Mouse (Mus musculus) heart, embryonic 12.5 days (tissue): ENCODE measurements at regions not wholly inside any gene's neighbourhood (a gene's known extent, or its start where the extent isn't known, plus 50 kb on each side); places are given as distances from the start of the nearest gene placed in this dataset.
A peak's percentile ranks its signal among the peaks of the same experiment; 100 is the strongest.

ENCODE experiments used
- ATAC-seq: fragments of 200-750 bp; cut with Nextera tagmentation; 2 replicates; pipeline ENCODE4 v1.8.0; 2017; ENCODE audit warnings: moderate TSS enrichment, moderate library complexity; ENCODE audit not compliant: insufficient number of reproducible peaks, low FRiP score
- H3K27ac ChIP-seq: fragments of 300-500 bp; sonication (generic); 2 replicates; pipeline ENCODE4 v1.5.1; 2016; ENCODE audit warnings: mild to moderate bottlenecking, moderate library complexity; ENCODE audit not compliant: poor library complexity, severe bottlenecking
- H3K27me3 ChIP-seq: fragments of 300-500 bp; sonication (generic); replicated peaks from 2 replicates; pipeline ENCODE4 v1.6.1; 2016; ENCODE audit warnings: mild to moderate bottlenecking, moderate library complexity
- H3K36me3 ChIP-seq: fragments of 300-500 bp; sonication (generic); 2 replicates; pipeline ENCODE4 v1.6.1; 2016; ENCODE audit warnings: mild to moderate bottlenecking, moderate library complexity
- H3K4me1 ChIP-seq: fragments of 300-500 bp; sonication (generic); replicated peaks from 2 replicates; pipeline ENCODE4 v1.6.1; 2016; ENCODE audit warnings: mild to moderate bottlenecking
- H3K4me2 ChIP-seq: fragments of 300-500 bp; sonication (generic); 2 replicates; pipeline ENCODE4 v1.6.1; 2016; ENCODE audit warnings: mild to moderate bottlenecking, moderate library complexity
- H3K4me3 ChIP-seq: fragments of 300-500 bp; sonication (generic); 2 replicates; pipeline ENCODE4 v1.5.1; 2016; ENCODE audit warnings: mild to moderate bottlenecking
- H3K9ac ChIP-seq: fragments of 300-500 bp; sonication (generic); 2 replicates; pipeline ENCODE4 v1.6.1; 2016; ENCODE audit warnings: mild to moderate bottlenecking, moderate library complexity
- H3K9me3 ChIP-seq: fragments of 300-500 bp; sonication (generic); replicated peaks from 2 replicates; pipeline ENCODE4 v1.6.1; 2016; ENCODE audit warnings: mild to moderate bottlenecking, moderate library complexity
- WGBS: fragments of 180-500 bp; shearing (Covaris S2); methylation state at CpG from one replicate; pipeline ENCODE4 v1.1.7; 2016; 5-methylcytosine and 5-hydroxymethylcytosine counted together

DNA sequence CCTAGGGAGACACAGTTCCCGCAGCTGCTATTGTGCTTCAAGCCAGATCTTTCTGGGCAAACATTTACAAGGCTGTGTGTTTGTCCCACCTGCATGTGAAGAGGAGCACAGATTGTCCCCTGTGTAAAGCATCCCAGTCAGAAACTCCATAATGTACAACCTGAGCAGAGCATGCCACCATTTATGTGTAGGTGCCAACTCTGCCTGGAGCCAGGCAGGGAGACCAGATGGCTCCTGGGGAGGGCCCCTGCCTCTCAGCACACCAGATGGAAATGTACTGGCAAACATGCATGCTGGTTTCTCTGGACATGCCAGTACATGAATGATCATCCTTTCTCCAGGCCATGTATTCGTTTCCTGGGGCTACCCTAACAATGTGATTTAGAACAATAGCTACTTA, 98.6 kb upstream of the Foxp3 start:
- no peak overlapping the region for H3K4me3 ChIP-seq
- H3K27ac ChIP-seq = no peak overlapping the region
- H3K36me3 ChIP-seq = no peaks in the 10 kb centered on the region
- no peak overlapping the region for H3K9ac ChIP-seq
- no peaks in the 10 kb centered on the region for H3K27me3 ChIP-seq
- no peak overlapping the region for H3K4me2 ChIP-seq
- no peak for ATAC-seq
- no peaks in the 10 kb centered on the region for H3K4me1 ChIP-seq
- H3K9me3 ChIP-seq = no peaks in the 10 kb centered on the region
- whole genome bisulfite sequencing = 65% methylated on average over 2 of the region's 2 CpGs

DNA sequence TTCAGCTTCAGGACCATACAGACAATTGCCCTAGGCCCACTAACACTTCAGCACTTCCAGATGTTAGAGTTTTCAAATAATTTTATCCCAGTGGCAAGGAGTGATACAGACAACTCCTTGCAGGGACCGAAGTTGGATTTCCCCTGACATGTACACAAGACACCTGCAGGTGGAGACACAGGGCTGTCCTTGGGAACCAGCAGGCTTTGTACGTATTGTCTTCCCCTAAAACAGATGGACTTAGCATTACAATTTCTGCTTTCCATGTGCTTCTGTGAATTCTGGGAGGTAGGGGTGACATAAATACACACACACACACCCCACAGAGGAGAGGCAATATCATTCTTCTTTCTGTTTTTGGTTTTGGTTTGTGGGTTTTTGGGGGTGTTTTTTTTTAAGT, 98.2 kb upstream of the Usp27x start:
- no peak overlapping the region for H3K4me2 ChIP-seq
- 28% methylated on average over 2 of the region's 2 CpGs for WGBS
- H3K36me3 ChIP-seq = no peaks in the 10 kb centered on the region
- H3K4me3 ChIP-seq = no peak overlapping the region
- H3K9me3 ChIP-seq = no peaks in the 10 kb centered on the region
- H3K27ac ChIP-seq = no peak overlapping the region
- no peaks in the 10 kb centered on the region for H3K4me1 ChIP-seq
- no peak overlapping the region for H3K9ac ChIP-seq
- H3K27me3 ChIP-seq = no peaks in the 10 kb centered on the region
- ATAC-seq = no peak

DNA sequence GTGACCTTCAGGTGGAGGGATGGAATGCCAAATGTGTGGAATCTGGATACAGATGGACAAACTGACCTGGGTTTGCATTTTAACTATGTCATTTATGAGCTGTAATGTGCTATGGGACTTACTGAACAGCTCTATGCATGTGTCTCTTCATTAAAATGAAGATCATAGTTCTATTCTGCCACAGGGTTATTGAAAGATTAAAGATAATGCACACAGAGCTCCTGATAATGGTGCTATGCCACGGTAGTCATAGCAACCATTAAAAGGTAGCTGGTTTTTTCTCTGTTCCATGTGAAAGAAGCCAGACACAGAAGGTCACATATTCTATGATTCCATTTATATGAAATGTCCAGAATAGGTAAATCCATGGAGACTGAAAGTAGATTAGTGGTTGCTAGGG, 94.2 kb upstream of the Usp27x start:
- H3K4me3 ChIP-seq = no peak overlapping the region
- H3K27ac ChIP-seq = no peak overlapping the region
- H3K27me3 ChIP-seq = no peaks in the 10 kb centered on the region
- 58% methylated on average over 1 of the region's 1 CpGs for WGBS
- no peak for ATAC-seq
- H3K9ac ChIP-seq = no peak overlapping the region
- no peaks in the 10 kb centered on the region for H3K4me1 ChIP-seq
- H3K36me3 ChIP-seq = no peaks in the 10 kb centered on the region
- no peak overlapping the region for H3K4me2 ChIP-seq
- H3K9me3 ChIP-seq = no peaks in the 10 kb centered on the region

DNA sequence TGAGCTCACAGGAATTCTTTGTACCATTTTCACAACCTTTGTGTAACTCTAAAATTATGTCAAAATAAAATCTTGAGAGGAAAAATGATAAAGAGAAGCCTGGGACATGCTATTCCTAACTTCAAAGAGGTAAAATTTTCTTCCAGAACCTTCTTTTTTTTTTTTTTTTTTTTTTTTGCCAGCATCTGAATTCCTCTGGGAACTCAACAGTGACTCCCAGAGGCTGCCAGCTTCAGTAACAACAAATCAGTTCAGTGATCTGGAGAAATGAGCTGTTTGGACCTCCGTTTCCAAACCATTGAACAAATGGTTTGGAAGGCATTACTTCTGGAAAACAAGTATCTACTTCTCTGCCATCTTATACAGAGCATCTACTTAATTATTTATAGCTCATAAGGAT, 92.4 kb upstream of the Usp27x start:
- no peak for ATAC-seq

DNA sequence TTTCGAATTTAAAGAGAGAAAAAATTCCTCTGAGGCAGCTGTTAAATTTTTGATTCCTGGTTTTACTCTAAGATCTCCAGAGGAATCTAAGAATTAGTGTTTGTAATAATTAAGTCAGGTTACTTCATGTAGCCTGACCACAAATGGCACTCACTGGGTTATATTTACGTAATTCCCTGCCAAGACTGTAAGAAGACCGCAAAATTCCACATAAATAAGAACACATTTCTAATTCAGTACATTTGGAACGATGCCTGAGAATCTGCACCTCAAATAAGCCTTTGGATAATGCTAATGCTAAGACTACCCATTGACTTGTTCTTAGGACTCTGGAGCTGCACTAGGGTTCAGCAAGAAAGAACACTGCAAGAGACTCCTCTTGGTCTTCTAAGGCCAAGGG, 81.2 kb upstream of the Usp27x start:
- ATAC-seq = no peak
- no peaks in the 10 kb centered on the region for H3K27me3 ChIP-seq
- no peak overlapping the region for H3K9ac ChIP-seq
- no peaks in the 10 kb centered on the region for H3K4me1 ChIP-seq
- 81% methylated on average over 4 of the region's 4 CpGs for WGBS
- no peaks in the 10 kb centered on the region for H3K36me3 ChIP-seq
- H3K4me3 ChIP-seq = no peak overlapping the region
- no peaks in the 10 kb centered on the region for H3K9me3 ChIP-seq
- no peak overlapping the region for H3K4me2 ChIP-seq
- H3K27ac ChIP-seq = no peak overlapping the region

More for the DNA sequence above, 92.4 kb upstream of the Usp27x start:
- H3K36me3 ChIP-seq = no peaks in the 10 kb centered on the region
- WGBS = 50% methylated on average over 1 of the region's 1 CpGs
- no peak overlapping the region for H3K4me3 ChIP-seq
- H3K27me3 ChIP-seq = no peaks in the 10 kb centered on the region
- H3K9me3 ChIP-seq = no peaks in the 10 kb centered on the region
- no peak overlapping the region for H3K27ac ChIP-seq
- H3K4me2 ChIP-seq = no peak overlapping the region
- H3K9ac ChIP-seq = no peak overlapping the region
- H3K4me1 ChIP-seq = no peaks in the 10 kb centered on the region

DNA sequence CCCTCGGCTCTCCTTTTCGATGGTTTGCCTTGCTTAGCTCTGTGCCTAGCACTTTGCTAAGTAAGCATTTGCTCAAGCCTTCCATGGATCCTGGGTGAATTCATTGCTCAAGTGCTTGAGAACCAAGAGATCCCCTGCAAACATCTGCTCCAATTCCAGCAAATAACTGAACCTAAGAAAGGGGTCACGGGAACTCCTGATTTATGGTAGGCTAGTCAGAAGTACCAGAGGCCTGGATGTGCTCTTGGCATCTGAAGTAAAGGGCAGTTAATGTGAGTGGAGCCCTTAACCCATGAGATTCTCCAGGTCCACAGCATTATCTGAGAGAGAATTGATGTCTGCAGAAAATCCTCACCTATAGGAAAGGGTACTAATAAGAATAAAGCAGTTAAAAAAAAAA, 69.4 kb upstream of the Usp27x start:
- Histone ChIP-seq H3K4me2 (no peak overlapping the region), H3K27ac (no peak overlapping the region; the same call in 1 of the 2 replicates), H3K9ac (no peak overlapping the region), H3K9me3 (no peaks in the 10 kb centered on the region), H3K4me1 (peaks cover 6% of the 10 kb centered on the region; the same call in 1 of the 2 replicates), H3K4me3 (no peak overlapping the region), H3K36me3 (no peaks in the 10 kb centered on the region), H3K27me3 (no peaks in the 10 kb centered on the region)
- 63% methylated on average over 3 of the region's 3 CpGs for WGBS
- no peak for ATAC-seq

DNA sequence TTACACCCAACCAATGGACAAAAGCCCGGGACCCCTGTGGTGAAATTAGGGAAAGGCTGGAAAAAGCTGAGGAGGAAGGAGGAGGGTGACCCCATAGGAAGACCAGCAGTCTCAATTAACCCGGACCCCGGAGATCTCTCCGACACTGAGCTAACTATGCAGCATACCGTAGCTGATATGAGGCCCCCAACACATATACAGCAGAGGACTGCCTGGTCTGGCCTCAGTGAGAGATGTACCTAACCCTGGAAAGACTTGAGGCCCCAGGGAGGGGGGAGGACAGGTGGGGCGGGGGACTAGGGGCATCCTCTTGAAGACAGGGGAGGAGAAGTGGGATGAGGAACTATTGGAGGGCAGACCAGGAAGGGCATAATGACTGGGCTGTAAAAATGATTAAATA, 69.0 kb upstream of the Usp27x start:
- H3K4me3 ChIP-seq = no peak overlapping the region
- H3K36me3 ChIP-seq = no peaks in the 10 kb centered on the region
- no peak overlapping the region for H3K9ac ChIP-seq
- no peaks in the 10 kb centered on the region for H3K9me3 ChIP-seq
- H3K4me2 ChIP-seq = peak overlapping the region; percentile 10; the same call in 1 of the 2 replicates
- ATAC-seq = no peak
- peak overlapping the region; percentile 71 for H3K27ac ChIP-seq
- WGBS = 27% methylated on average over 6 of the region's 6 CpGs
- no peaks in the 10 kb centered on the region for H3K27me3 ChIP-seq
- peaks cover 6% of the 10 kb centered on the region; the same call in 1 of the 2 replicates for H3K4me1 ChIP-seq

DNA sequence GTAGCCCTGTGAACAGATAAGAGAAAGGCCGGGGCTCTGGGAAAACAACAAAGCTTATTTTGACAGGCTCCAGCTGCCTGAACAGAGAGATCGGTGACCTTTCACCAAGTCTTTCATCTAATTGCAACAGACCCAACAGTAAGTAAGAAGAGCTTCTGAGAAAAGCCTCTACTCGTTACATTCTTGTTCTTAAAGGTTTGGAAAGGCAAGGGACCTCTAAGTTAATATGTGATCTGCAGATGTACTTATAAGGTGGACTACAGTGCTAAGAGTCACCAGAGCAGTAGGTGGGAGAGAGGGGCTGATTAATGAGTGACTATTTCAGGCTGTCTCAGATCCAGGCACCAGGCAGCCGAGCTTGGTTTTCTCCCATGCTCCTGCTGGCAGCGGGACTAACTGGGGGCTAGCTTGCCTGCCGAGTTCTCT, 68.4 kb upstream of the Usp27x start:
- no peak overlapping the region for H3K4me2 ChIP-seq
- H3K27ac ChIP-seq = peak overlapping the region; percentile 71
- WGBS = 18% methylated on average over 6 of the region's 6 CpGs

DNA sequence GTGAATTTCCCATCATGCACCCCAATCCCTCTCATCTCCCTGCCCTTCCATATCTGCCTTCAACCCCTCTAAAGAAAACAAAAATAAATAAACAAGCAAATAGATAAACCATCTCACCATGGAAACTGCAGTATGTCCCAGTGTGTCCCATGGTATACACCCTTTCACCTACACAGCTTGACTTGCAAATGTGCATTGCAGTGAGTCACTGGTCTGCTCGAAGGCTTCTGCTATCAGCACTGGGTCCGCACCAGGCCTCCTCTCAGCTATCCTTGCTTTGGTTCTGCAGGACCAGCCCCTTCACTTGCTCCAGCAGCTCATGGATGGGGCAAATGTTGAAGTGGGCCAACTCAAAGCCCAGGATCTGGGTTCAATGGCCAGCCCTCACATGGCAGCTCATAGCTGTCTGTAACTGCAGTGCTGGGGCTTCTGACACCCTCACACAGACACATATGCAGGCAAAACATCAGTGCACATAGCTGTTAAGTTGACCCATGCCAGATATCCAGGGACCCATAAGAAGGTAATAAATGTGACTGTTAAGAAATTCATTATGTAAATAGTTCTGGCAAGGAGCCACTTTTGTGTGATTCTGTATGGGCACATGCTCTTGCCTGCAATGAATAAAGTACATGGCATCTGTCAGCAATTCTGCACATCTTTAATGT, 59.9 kb upstream of the Usp27x start:
- H3K27me3 ChIP-seq = no peaks in the 10 kb centered on the region
- no peak overlapping the region for H3K4me2 ChIP-seq
- no peaks in the 10 kb centered on the region for H3K4me1 ChIP-seq
- no peak overlapping the region for H3K27ac ChIP-seq
- H3K36me3 ChIP-seq = no peaks in the 10 kb centered on the region
- no peak overlapping the region for H3K4me3 ChIP-seq
- H3K9me3 ChIP-seq = no peaks in the 10 kb centered on the region
- H3K9ac ChIP-seq = no peak overlapping the region
- 60% methylated on average over 2 of the region's 2 CpGs for WGBS
- no peak for ATAC-seq

More for the DNA sequence above, 68.4 kb upstream of the Usp27x start:
- no peak for ATAC-seq
- H3K9me3 ChIP-seq = no peaks in the 10 kb centered on the region
- no peaks in the 10 kb centered on the region for H3K27me3 ChIP-seq
- no peaks in the 10 kb centered on the region for H3K36me3 ChIP-seq
- H3K4me1 ChIP-seq = peaks cover 6% of the 10 kb centered on the region; the same call in 1 of the 2 replicates
- no peak overlapping the region for H3K9ac ChIP-seq
- H3K4me3 ChIP-seq = no peak overlapping the region

DNA sequence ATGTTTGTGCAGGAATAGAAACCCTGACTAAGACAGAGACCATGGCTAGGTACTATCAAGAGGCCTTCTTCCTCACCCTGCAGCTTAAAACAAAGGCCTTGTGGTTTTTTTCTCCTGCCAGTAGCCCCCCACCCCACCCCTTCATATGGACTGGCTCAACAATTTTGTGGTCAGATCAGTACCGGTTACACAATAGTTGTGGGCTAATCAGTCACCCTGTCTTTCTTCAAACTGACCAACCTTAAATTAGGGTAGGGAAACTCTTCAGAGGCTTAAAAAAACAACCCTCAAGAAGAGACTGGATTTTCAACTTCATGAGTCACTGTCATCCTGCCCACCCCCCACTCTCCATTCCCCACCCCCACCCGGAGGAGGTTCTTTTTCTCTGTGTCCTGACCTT, 58.6 kb upstream of the Usp27x start:
- no peak for ATAC-seq
- Histone ChIP-seq H3K4me2 (no peak overlapping the region), H3K27ac (no peak overlapping the region), H3K4me1 (peaks cover 9% of the 10 kb centered on the region), H3K9me3 (no peaks in the 10 kb centered on the region), H3K36me3 (no peaks in the 10 kb centered on the region), H3K27me3 (no peaks in the 10 kb centered on the region), H3K4me3 (no peak overlapping the region), H3K9ac (no peak overlapping the region)
- 39% methylated on average over 2 of the region's 2 CpGs for WGBS

DNA sequence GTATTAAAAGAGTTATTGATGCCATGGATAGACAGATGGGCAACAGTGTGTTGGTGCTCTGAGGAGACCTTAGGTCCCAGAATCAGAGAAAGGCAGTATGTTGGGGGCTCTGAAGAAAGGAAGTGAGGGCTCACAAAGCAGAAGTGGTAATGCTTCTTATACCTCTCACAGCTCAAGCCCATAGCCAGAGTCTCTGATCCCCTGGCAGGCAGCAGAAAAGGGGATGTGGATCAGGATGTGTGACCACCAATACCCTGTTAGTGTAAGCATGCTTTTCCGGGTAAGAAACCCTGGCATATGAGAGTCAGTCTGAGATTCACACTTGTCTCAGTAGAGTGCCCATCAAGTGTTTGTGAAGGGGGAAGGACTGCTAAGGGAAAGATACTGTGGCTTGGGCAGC, 54.8 kb upstream of the Usp27x start:
- H3K27ac ChIP-seq = no peak overlapping the region
- H3K4me3 ChIP-seq = no peak overlapping the region
- H3K4me1 ChIP-seq = peaks cover 16% of the 10 kb centered on the region
- H3K4me2 ChIP-seq = no peak overlapping the region
- no peaks in the 10 kb centered on the region for H3K36me3 ChIP-seq
- no peaks in the 10 kb centered on the region for H3K27me3 ChIP-seq
- H3K9me3 ChIP-seq = no peaks in the 10 kb centered on the region
- H3K9ac ChIP-seq = no peak overlapping the region
- WGBS = 83% methylated on average over 1 of the region's 1 CpGs
- ATAC-seq = no peak

DNA sequence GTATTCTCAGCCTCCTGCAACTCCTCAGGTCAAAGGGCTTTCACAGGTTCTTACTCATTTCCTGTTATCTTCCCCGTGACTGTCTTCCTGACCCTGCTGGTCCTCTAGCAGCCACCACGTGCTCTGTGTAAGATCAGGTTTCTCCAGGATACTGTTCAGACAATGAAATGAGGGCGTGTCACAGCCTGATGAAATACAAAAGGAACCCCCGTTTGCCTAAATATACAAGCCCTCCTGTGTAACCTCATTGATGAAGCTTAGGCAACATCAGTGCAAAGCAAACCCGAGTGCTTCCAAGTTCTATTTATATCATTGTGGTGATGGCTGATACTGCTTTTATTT, 53.9 kb upstream of the Usp27x start:
- Histone ChIP-seq H3K36me3 (no peaks in the 10 kb centered on the region), H3K9ac (no peak overlapping the region), H3K4me2 (no peak overlapping the region), H3K9me3 (no peaks in the 10 kb centered on the region), H3K27ac (peak overlapping the region; percentile 40), H3K4me3 (no peak overlapping the region), H3K27me3 (no peaks in the 10 kb centered on the region), H3K4me1 (peaks cover 16% of the 10 kb centered on the region)
- 11% methylated on average over 5 of the region's 5 CpGs for WGBS
- no peak for ATAC-seq
